Mouse (Mus musculus) spleen, adult 2 months (tissue): ENCODE data around the gene Tap1.

Experiments used
- CTCF ChIP-seq: fragments of 200-500 bp; IDR thresholded peaks from 2 replicates; pipeline ENCODE4 v1.5.1; 2011; ENCODE audit warnings: mild to moderate bottlenecking, inconsistent platforms; ENCODE audit not compliant: insufficient read depth, insufficient read length, insufficient replicate concordance; ENCODE audit errors: extremely low read depth
- POLR2A ChIP-seq: fragments of 200-500 bp; IDR thresholded peaks from 2 replicates; pipeline ENCODE4 v1.6.1; 2011; ENCODE audit warnings: low read depth, low read length, inconsistent platforms

DNA sequence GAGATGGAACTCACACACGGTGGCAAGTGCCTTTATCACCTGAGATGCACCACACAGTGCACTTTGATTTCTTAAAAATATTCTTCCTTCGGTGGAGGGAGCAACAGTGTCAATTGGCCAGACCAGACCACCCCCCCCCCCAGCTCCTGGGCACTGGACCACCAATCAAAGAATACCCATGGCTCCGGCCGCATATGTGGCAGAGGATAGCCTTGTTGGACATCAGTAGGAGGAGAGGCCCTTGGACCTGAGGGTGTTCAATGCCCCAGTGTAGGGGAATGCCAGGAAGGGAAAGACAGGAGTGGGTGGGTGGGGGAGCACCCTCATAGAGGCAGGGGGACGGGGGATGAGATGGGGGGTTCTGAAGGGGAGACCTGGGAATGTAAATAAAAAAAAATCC is 19.4 kb downstream of the Tap1 start:
- TF ChIP-seq CTCF (no peak), POLR2A (no peak)
